Mouse (Mus musculus) erythroblast, embryonic 14.5 days (primary cell): ENCODE data around the gene Pccb.

ENCODE experiments used
- GATA1 ChIP-seq: IDR thresholded peaks from 2 replicates; pipeline ENCODE4 v1.6.1; 2012; ENCODE audit warnings: low read length, inconsistent platforms, mixed read lengths
- TAL1 ChIP-seq: IDR thresholded peaks from 3 replicates; pipeline ENCODE4 v1.6.1; 2012; ENCODE audit warnings: low read length, inconsistent platforms, mixed read lengths

DNA sequence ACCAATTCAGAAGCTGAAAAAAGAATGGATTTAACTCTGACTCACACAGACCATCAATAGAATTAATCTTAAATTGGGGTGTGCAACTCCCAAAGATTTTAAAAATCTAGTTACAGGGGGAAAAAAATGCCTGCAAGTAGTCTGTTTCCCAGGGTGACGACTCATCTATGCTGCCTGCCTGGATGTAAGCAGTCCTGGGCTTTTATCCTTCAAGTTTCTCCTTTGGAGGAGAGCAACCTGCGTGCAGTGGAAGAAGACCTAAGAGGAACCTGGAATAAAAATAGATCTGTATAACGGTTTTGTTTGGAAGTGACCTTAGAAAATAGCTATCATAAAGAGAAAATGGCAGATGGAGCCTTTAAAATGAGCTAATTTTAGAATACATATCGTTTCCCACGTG lies 37.8 kb upstream of the Pccb start:
- no peak for TF ChIP-seq TAL1
- no peak for TF ChIP-seq GATA1
